Mouse (Mus musculus) lung, adult 2 months (tissue): ENCODE data around the gene Spsb4. TPM values are rescaled to one million over a fixed set of nuclear protein-coding genes. Genes with fewer than 3 reads are reported as not detected.

Source experiments
- DNase-seq: peaks from one replicate; pipeline ENCODE4 v3.0.0; 2022
- H3K4me1 ChIP-seq: fragments of 200-500 bp; 2 replicates; pipeline ENCODE4 v1.6.1; 2011; ENCODE audit warnings: low read length; ENCODE audit not compliant: control insufficient read depth, insufficient read depth
- H3K4me3 ChIP-seq: fragments of 200-500 bp; replicated peaks from 2 replicates; pipeline ENCODE3; 2011; ENCODE audit warnings: low read depth, mild to moderate bottlenecking, control low read depth, low read length; ENCODE audit errors: extremely low read depth
- CTCF ChIP-seq: fragments of 200-500 bp; IDR thresholded peaks from 2 replicates; pipeline ENCODE4 v1.5.1; 2011; ENCODE audit warnings: mild to moderate bottlenecking, low read length, control low read depth; ENCODE audit not compliant: insufficient read depth
- POLR2A ChIP-seq: fragments of 200-500 bp; IDR thresholded peaks from 2 replicates; pipeline ENCODE4 v1.6.1; 2011; ENCODE audit warnings: low read depth, mild to moderate bottlenecking, control low read depth, low read length, borderline replicate concordance; ENCODE audit errors: extremely low read depth
- WGBS: fragments of 180-500 bp; shearing (Covaris S2); methylation state at CpG from one replicate; pipeline ENCODE4 v1.1.7; 2018; 5-methylcytosine and 5-hydroxymethylcytosine counted together
- polyA plus RNA-seq: library from polyadenylated mRNA; depleted of rRNA; stranded (reverse); fragments of >200 nt; gene quantifications from 2 replicates; pipeline ENCODE4 v1.2.3, GENCODE M21; 2012

The Spsb4 gene
- polyA plus RNA-seq, 1 experiment, result 0.62 TPM

GRCm38 (mm10) chr9:96971625-96972404 is 46.8 kb downstream of the Spsb4 start:
- 58% methylated on average over 9 of the region's 9 CpGs for WGBS
- no peak for TF ChIP-seq POLR2A
- no peak for TF ChIP-seq CTCF
- Histone ChIP-seq H3K4me3 (no peak overlapping the region), H3K4me1 (no peaks in the 10 kb centered on the region)
- DNase-seq, result no peak

- no peak overlapping the region for H3K4me3 ChIP-seq
- no peaks in the 10 kb centered on the region for H3K4me1 ChIP-seq
- TF ChIP-seq CTCF (no peak), POLR2A (no peak)
- no peak for DNase-seq
- WGBS, result 81% methylated on average over 1 of the region's 1 CpGs
These were observed 51.1 kb downstream of the Spsb4 start for GRCm38 (mm10) chr9:96967516-96967915.

GRCm38 (mm10) chr9:96966465-96966864 is 52.2 kb downstream of the Spsb4 start:
- no peaks in the 10 kb centered on the region for H3K4me1 ChIP-seq

GRCm38 (mm10) chr9:96963443-96964215 is 55.0 kb downstream of the Spsb4 start:
- 62% methylated on average over 13 of the region's 13 CpGs for WGBS
- H3K4me3 ChIP-seq, result no peak overlapping the region
- no peak for DNase-seq
- TF ChIP-seq CTCF (no peak), POLR2A (no peak)
- no peaks in the 10 kb centered on the region for H3K4me1 ChIP-seq

More at GRCm38 (mm10) chr9:96966465-96966864, 52.2 kb downstream of the Spsb4 start:
- no peak for DNase-seq
- H3K4me3 ChIP-seq, result no peak overlapping the region
- TF ChIP-seq CTCF, result no peak
- TF ChIP-seq POLR2A, result no peak
- 89% methylated on average over 7 of the region's 7 CpGs for WGBS

- 48% methylated on average over 8 of the region's 8 CpGs for WGBS
- TF ChIP-seq POLR2A (no peak), CTCF (no peak)
- Histone ChIP-seq H3K4me1 (no peaks in the 10 kb centered on the region), H3K4me3 (no peak overlapping the region)
- DNase-seq, result no peak
These were observed 55.9 kb downstream of the Spsb4 start for GRCm38 (mm10) chr9:96962714-96963113.

- H3K4me3 ChIP-seq, result no peak overlapping the region
- DNase-seq, result no peak
- 43% methylated on average over 17 of the region's 17 CpGs for WGBS
- no peak for TF ChIP-seq CTCF
- TF ChIP-seq POLR2A, result no peak
- no peaks in the 10 kb centered on the region for H3K4me1 ChIP-seq
These were observed 56.5 kb downstream of the Spsb4 start for GRCm38 (mm10) chr9:96961986-96962701.

GRCm38 (mm10) chr9:96961006-96961405 is 57.6 kb downstream of the Spsb4 start:
- peak; percentile 14 for DNase-seq
- TF ChIP-seq POLR2A, result no peak
- TF ChIP-seq CTCF, result peak; percentile 49
- no peak overlapping the region for H3K4me3 ChIP-seq

GRCm38 (mm10) chr9:96960241-96960640 is 58.4 kb downstream of the Spsb4 start:
- no peak for DNase-seq
- Histone ChIP-seq H3K4me1 (no peaks in the 10 kb centered on the region), H3K4me3 (no peak overlapping the region)
- 82% methylated on average over 4 of the region's 4 CpGs for WGBS
- TF ChIP-seq POLR2A, result no peak
- peak; percentile 48; the same call in 1 of the 2 replicates for TF ChIP-seq CTCF

More at GRCm38 (mm10) chr9:96961006-96961405, 57.6 kb downstream of the Spsb4 start:
- H3K4me1 ChIP-seq, result no peaks in the 10 kb centered on the region
- WGBS, result 61% methylated on average over 7 of the region's 7 CpGs

GRCm38 (mm10) chr9:96959469-96959868 is 59.2 kb downstream of the Spsb4 start:
- DNase-seq, result no peak
- 75% methylated on average over 7 of the region's 7 CpGs for WGBS
- Histone ChIP-seq H3K4me1 (no peaks in the 10 kb centered on the region), H3K4me3 (no peak overlapping the region)
- no peak for TF ChIP-seq CTCF
- no peak for TF ChIP-seq POLR2A
